Comparison of ENCODE assay signal across 9 mouse cellular contexts in the genomic region with DNA sequence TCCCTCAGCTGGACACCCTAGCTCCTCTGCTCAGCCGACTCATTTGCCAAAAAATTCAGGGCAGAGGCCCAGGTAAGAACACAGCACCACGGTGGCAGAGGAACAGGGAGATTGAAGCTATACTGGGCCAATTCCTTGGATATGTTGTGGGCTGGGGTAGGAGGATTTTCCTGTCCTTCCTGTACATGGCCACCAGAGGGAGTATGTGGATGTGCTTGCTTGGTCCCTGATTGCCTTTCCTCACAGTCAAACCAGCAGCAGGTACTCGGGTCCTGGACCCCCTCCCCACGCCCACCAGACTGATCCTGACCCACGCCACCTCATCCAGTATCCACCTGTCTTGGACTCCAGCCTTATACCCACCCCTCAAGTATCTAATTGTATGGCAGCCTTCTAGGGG. TPM values are rescaled to one million over a fixed set of nuclear protein-coding genes. Genes with fewer than 3 reads are reported as not detected.
DNase-seq lines count a peak whose midpoint lies in the region; ATAC-seq and TF ChIP-seq lines count a peak whose summit lies in the region.
"Had no signal": no experiment of that assay in that cellular context is flagged by ENCODE, and none has a peak within 500 bp of the region (broad histone marks: within the 10 kb centered on the region; RNA-seq: fewer than 3 reads in every experiment).

No protein-coding gene starts in this region.

- DNase-seq in liver, adult 2 months (ENCODE audit: extremely low read depth, low read depth, low spot score): peak; percentile 37
- no peak for DNase-seq in liver
- DNase-seq in c-Kit-positive CD71-positive TER-119-negative erythroid progenitor cells, embryonic 14.5 days (ENCODE audit: low read depth): peak; percentile 11
- peak; percentile 33 for DNase-seq in hindlimb bud, embryonic 11.5 days (ENCODE audit: extremely low spot score, low read depth, low spot score)
- peak; percentile 31 for DNase-seq in left cerebral cortex, adult 11 months (ENCODE audit: low spot score)
- peak; percentile 31 for DNase-seq in thymus, postnatal 0 days (ENCODE audit: low spot score)

- no peaks in the 10 kb centered on the region for H3K4me1 ChIP-seq in liver, adult 2 months (ENCODE audit: control insufficient read depth, insufficient read depth, low read length)
- H3K4me1 ChIP-seq in forebrain, embryonic 12.5 days: peaks cover 3% of the 10 kb centered on the region; the same call in 1 of the 2 replicates
- 0 out of 2 replicates have a peak, but pooled peaks cover 3% of the 10 kb centered on the region for H3K4me1 ChIP-seq in midbrain, embryonic 13.5 days (replicated peaks)

- no peaks in the 10 kb centered on the region for H3K36me3 ChIP-seq in liver, adult 2 months (ENCODE audit: control insufficient read depth, insufficient read depth, low read length)
- H3K36me3 ChIP-seq in forebrain, embryonic 12.5 days (replicated peaks): no peaks in the 10 kb centered on the region
- no peaks in the 10 kb centered on the region for H3K36me3 ChIP-seq in midbrain, embryonic 13.5 days

- H3K27me3 ChIP-seq in liver, adult 2 months (ENCODE audit: control insufficient read depth, insufficient read depth, low read length): no peaks in the 10 kb centered on the region
- no peaks in the 10 kb centered on the region for H3K27me3 ChIP-seq in forebrain, embryonic 12.5 days
- no peaks in the 10 kb centered on the region for H3K27me3 ChIP-seq in midbrain, embryonic 13.5 days

- TF ChIP-seq CTCF in liver, adult 2 months (IDR thresholded peaks at IDR 0.05; ENCODE audit: low read depth, low read length): peak; percentile 80

- H3K79me2 ChIP-seq in liver, adult 2 months (ENCODE audit: control insufficient read depth, insufficient read depth, low read length): no peaks in the 10 kb centered on the region

- no peak for TF ChIP-seq POLR2A in liver, adult 2 months (IDR thresholded peaks at IDR 0.05; ENCODE audit: extremely low read depth, insufficient read depth, low read length)

- H3K4me2 ChIP-seq in forebrain, embryonic 12.5 days: no peak overlapping the region
- no peak overlapping the region for H3K4me2 ChIP-seq in midbrain, embryonic 13.5 days (replicated peaks)

- ATAC-seq in forebrain, embryonic 12.5 days (ENCODE audit: low FRiP score): peak; percentile 51
- peak; percentile 82 for ATAC-seq in midbrain, embryonic 13.5 days

- no peak overlapping the region for H3K9ac ChIP-seq in liver, adult 2 months (ENCODE audit: low read depth, low read length)
- no peak overlapping the region for H3K9ac ChIP-seq in forebrain, embryonic 12.5 days
- no peak overlapping the region for H3K9ac ChIP-seq in midbrain, embryonic 13.5 days (replicated peaks)

- H3K9me3 ChIP-seq in forebrain, embryonic 12.5 days: no peaks in the 10 kb centered on the region
- no peaks in the 10 kb centered on the region for H3K9me3 ChIP-seq in midbrain, embryonic 13.5 days

- no peak overlapping the region for H3K27ac ChIP-seq in liver, adult 2 months (replicated peaks; ENCODE audit: insufficient read depth, low read depth, low read length)
- no peak overlapping the region for H3K27ac ChIP-seq in forebrain, embryonic 12.5 days
- no peak overlapping the region for H3K27ac ChIP-seq in midbrain, embryonic 13.5 days

- 4% methylated on average over 5 of the region's 5 CpGs for WGBS in liver, adult 2 months
- WGBS in forebrain, embryonic 12.5 days: 11% methylated on average over 5 of the region's 5 CpGs
- whole genome bisulfite sequencing in midbrain, embryonic 13.5 days: 17% methylated on average over 5 of the region's 5 CpGs

- H3K4me3 ChIP-seq in liver, adult 2 months (ENCODE audit: insufficient read depth, low read depth, low read length): no peak overlapping the region
- H3K4me3 ChIP-seq in forebrain, embryonic 12.5 days (replicated peaks): no peak overlapping the region
- no peak overlapping the region for H3K4me3 ChIP-seq in midbrain, embryonic 13.5 days (replicated peaks)
- H3K4me3 ChIP-seq: myocyte had no signal

RNA-seq across cellular contexts. Expression of a gene that starts 10.1 kb away (rescaled TPM):
- total RNA-seq in liver, adult 2 months (2014; rRNA removed): 0.60 and 0.92 TPM in 2 replicates
- polyA plus RNA-seq in liver, adult 2 months (2012; rRNA removed): 0.67 and 1.1 TPM in 2 replicates
- polyA plus RNA-seq in forebrain, embryonic 12.5 days (2016; fragmentation: Nextera tagmentation; extraction: Ambion mirVana): 0.45 and 0.51 TPM in 2 replicates
- 0.12 and 0.35 TPM in 2 replicates for polyA plus RNA-seq in midbrain, embryonic 13.5 days (2015; fragmentation: Nextera tagmentation; extraction: Ambion mirVana)
- polyA plus RNA-seq in thymus, postnatal 0 days (2015; fragmentation: Nextera tagmentation; extraction: Ambion mirVana): 0.14 and 0.57 TPM in 2 replicates

RNA-seq across cellular contexts. Expression of a gene that starts 29.4 kb away (rescaled TPM):
- total RNA-seq in liver, adult 2 months (2014; rRNA removed): 15.7 and 18.4 TPM in 2 replicates
- 22.7 and 29.0 TPM in 2 replicates for polyA plus RNA-seq in liver, adult 2 months (2012; rRNA removed)
- polyA plus RNA-seq in forebrain, embryonic 12.5 days (2016; fragmentation: Nextera tagmentation; extraction: Ambion mirVana): 85.2 and 87.7 TPM in 2 replicates
- polyA plus RNA-seq in midbrain, embryonic 13.5 days (2015; fragmentation: Nextera tagmentation; extraction: Ambion mirVana): 98.9 and 103 TPM in 2 replicates
- 52.0 and 66.6 TPM in 2 replicates for polyA plus RNA-seq in thymus, postnatal 0 days (2015; fragmentation: Nextera tagmentation; extraction: Ambion mirVana)

RNA-seq across cellular contexts. Expression of a gene that starts 41.9 kb away (rescaled TPM):
- total RNA-seq in liver, adult 2 months (2014; rRNA removed): 0.13 and 1.5 TPM in 2 replicates
- 1.5 and 1.6 TPM in 2 replicates for polyA plus RNA-seq in liver, adult 2 months (2012; rRNA removed)
- polyA plus RNA-seq in forebrain, embryonic 12.5 days (2016; fragmentation: Nextera tagmentation; extraction: Ambion mirVana): 39.4 and 43.5 TPM in 2 replicates
- 94.0 and 101 TPM in 2 replicates for polyA plus RNA-seq in midbrain, embryonic 13.5 days (2015; fragmentation: Nextera tagmentation; extraction: Ambion mirVana)
- 28.0 and 30.0 TPM in 2 replicates for polyA plus RNA-seq in thymus, postnatal 0 days (2015; fragmentation: Nextera tagmentation; extraction: Ambion mirVana)
- polyA plus RNA-seq: myocyte had no signal

RNA-seq across cellular contexts. Expression of a gene that starts 46.9 kb away (rescaled TPM):
- 0.54 and 1.6 TPM in 2 replicates for total RNA-seq in liver, adult 2 months (2014; rRNA removed)
- 2.2 and 7.6 TPM in 2 replicates for polyA plus RNA-seq in liver, adult 2 months (2012; rRNA removed)
- polyA plus RNA-seq in forebrain, embryonic 12.5 days (2016; fragmentation: Nextera tagmentation; extraction: Ambion mirVana): 20.2 and 20.8 TPM in 2 replicates
- polyA plus RNA-seq in midbrain, embryonic 13.5 days (2015; fragmentation: Nextera tagmentation; extraction: Ambion mirVana): 44.1 and 52.7 TPM in 2 replicates
- 0.14 and 0.38 TPM in 2 replicates for polyA plus RNA-seq in thymus, postnatal 0 days (2015; fragmentation: Nextera tagmentation; extraction: Ambion mirVana)
- polyA plus RNA-seq: myocyte had no signal

Comparison
In these comparisons a context has a peak if more than half of its experiments do, and no peak if none do; other contexts are left out.
1. RNA of a gene that starts 41.9 kb away (polyA plus RNA-seq): 94.0 to 101 TPM in midbrain, embryonic 13.5 days, 39.4 to 43.5 TPM in forebrain, embryonic 12.5 days and 28.0 to 30.0 TPM in thymus, postnatal 0 days; 1.5 to 1.6 TPM in liver, adult 2 months; every median in the first group is over 10 times any median in the second.